Mouse (Mus musculus): ENCODE measurements around the gene Rhou. TPM values are rescaled to one million over a fixed set of nuclear protein-coding genes. Genes with fewer than 3 reads are reported as not detected.

Rhou gene
- polyA plus RNA-seq, 1 experiment from 2014 or later, result 10.1 TPM

GRCm38 (mm10) chr8:123643330-123644051, 10.2 kb upstream of the Rhou start:
- H3K27me3 ChIP-seq (ENCODE audit: control insufficient read depth, insufficient read depth, low read depth, low read length), result no peaks in the 10 kb centered on the region
- H3K9ac ChIP-seq (ENCODE audit: low read depth, low read length), result no peak overlapping the region
- 14% methylated on average over 25 of the region's 25 CpGs for WGBS
- no peaks in the 10 kb centered on the region for H3K36me3 ChIP-seq (ENCODE audit: control insufficient read depth, insufficient read depth, low read length)
- H3K4me2 ChIP-seq (ENCODE audit: low read length), result peak overlapping the region; percentile 47
- ATAC-seq, result 0 out of 2 replicates have a peak, but pooled peaks have one; percentile 51
- H3K27ac ChIP-seq (ENCODE audit: low read length), result no peak overlapping the region
- H3K4me3 ChIP-seq (ENCODE audit: low read depth, low read length), result no peak overlapping the region; the same call in 1 of the 2 replicates
- H3K9me3 ChIP-seq (replicated peaks; ENCODE audit: control insufficient read depth, low read length, poor library complexity, severe bottlenecking), result no peaks in the 10 kb centered on the region
- H3K4me1 ChIP-seq (ENCODE audit: control insufficient read depth, insufficient read depth, low read length), result no peaks in the 10 kb centered on the region

GRCm38 (mm10) chr8:123645229-123645628, 8.5 kb upstream of the Rhou start:
- Histone ChIP-seq H3K4me3 (ENCODE audit: low read depth, low read length) (no peak overlapping the region), H3K27ac (ENCODE audit: low read length) (no peak overlapping the region), H3K27me3 (ENCODE audit: control insufficient read depth, insufficient read depth, low read depth, low read length) (no peaks in the 10 kb centered on the region), H3K36me3 (ENCODE audit: control insufficient read depth, insufficient read depth, low read length) (no peaks in the 10 kb centered on the region), H3K9me3 (replicated peaks; ENCODE audit: control insufficient read depth, low read length, poor library complexity, severe bottlenecking) (no peaks in the 10 kb centered on the region), H3K4me2 (ENCODE audit: low read length) (no peak overlapping the region), H3K9ac (ENCODE audit: low read depth, low read length) (no peak overlapping the region), H3K4me1 (ENCODE audit: control insufficient read depth, insufficient read depth, low read length) (no peaks in the 10 kb centered on the region)
- ATAC-seq, result no peak
- 76% methylated on average over 9 of the region's 9 CpGs for WGBS

- Histone ChIP-seq H3K27ac (ENCODE audit: low read length) (no peak overlapping the region), H3K9me3 (replicated peaks; ENCODE audit: control insufficient read depth, low read length, poor library complexity, severe bottlenecking) (no peaks in the 10 kb centered on the region), H3K9ac (ENCODE audit: low read depth, low read length) (no peak overlapping the region), H3K4me3 (ENCODE audit: low read depth, low read length) (no peak overlapping the region), H3K4me1 (ENCODE audit: control insufficient read depth, insufficient read depth, low read length) (peaks cover 5% of the 10 kb centered on the region; the same call in 1 of the 2 replicates), H3K4me2 (ENCODE audit: low read length) (no peak overlapping the region), H3K27me3 (ENCODE audit: control insufficient read depth, insufficient read depth, low read depth, low read length) (no peaks in the 10 kb centered on the region), H3K36me3 (ENCODE audit: control insufficient read depth, insufficient read depth, low read length) (no peaks in the 10 kb centered on the region)
- no peak for ATAC-seq
- 82% methylated on average over 17 of the region's 17 CpGs for WGBS
These were observed 5.2 kb upstream of the Rhou start for GRCm38 (mm10) chr8:123648245-123649170.

DNA sequence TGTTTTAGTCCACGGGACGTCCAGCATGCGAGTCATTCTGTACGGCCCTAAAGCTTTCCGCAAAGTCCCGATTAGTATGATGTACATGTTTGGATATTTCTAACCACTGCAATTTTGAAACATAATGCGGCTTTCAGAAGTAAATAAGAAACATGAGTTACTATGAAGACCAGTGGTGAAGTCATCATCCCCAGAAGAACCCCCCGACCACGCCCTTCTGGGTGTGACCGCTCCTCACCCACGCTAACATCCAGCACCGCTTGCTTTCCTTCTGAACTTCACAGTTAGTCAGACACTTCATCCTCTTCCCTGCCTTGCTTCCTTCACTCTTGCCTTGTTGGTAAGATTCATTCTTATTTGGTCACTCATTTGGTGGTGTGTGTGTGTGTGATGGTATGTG, 4.2 kb upstream of the Rhou start:
- ATAC-seq, result no peak
- no peaks in the 10 kb centered on the region for H3K9me3 ChIP-seq (replicated peaks; ENCODE audit: control insufficient read depth, low read length, poor library complexity, severe bottlenecking)
- WGBS, result 91% methylated on average over 12 of the region's 12 CpGs

GRCm38 (mm10) chr8:123651390-123652098, 2.2 kb upstream of the Rhou start:
- Histone ChIP-seq H3K9me3 (replicated peaks; ENCODE audit: control insufficient read depth, low read length, poor library complexity, severe bottlenecking) (no peaks in the 10 kb centered on the region), H3K27me3 (ENCODE audit: control insufficient read depth, insufficient read depth, low read depth, low read length) (no peaks in the 10 kb centered on the region), H3K4me3 (ENCODE audit: low read depth, low read length) (no peak overlapping the region), H3K27ac (ENCODE audit: low read length) (no peak overlapping the region), H3K4me2 (ENCODE audit: low read length) (no peak overlapping the region), H3K9ac (ENCODE audit: low read depth, low read length) (no peak overlapping the region), H3K4me1 (ENCODE audit: control insufficient read depth, insufficient read depth, low read length) (peaks cover 19% of the 10 kb centered on the region), H3K36me3 (ENCODE audit: control insufficient read depth, insufficient read depth, low read length) (no peaks in the 10 kb centered on the region; the same call in 1 of the 2 replicates)
- 93% methylated on average over 5 of the region's 5 CpGs for WGBS
- ATAC-seq, result no peak

More for the DNA sequence above, 4.2 kb upstream of the Rhou start:
- Histone ChIP-seq H3K4me1 (ENCODE audit: control insufficient read depth, insufficient read depth, low read length) (peaks cover 5% of the 10 kb centered on the region; the same call in 1 of the 2 replicates), H3K27me3 (ENCODE audit: control insufficient read depth, insufficient read depth, low read depth, low read length) (no peaks in the 10 kb centered on the region), H3K9ac (ENCODE audit: low read depth, low read length) (no peak overlapping the region), H3K4me3 (ENCODE audit: low read depth, low read length) (no peak overlapping the region), H3K4me2 (ENCODE audit: low read length) (no peak overlapping the region), H3K27ac (ENCODE audit: low read length) (no peak overlapping the region), H3K36me3 (ENCODE audit: control insufficient read depth, insufficient read depth, low read length) (no peaks in the 10 kb centered on the region)

GRCm38 (mm10) chr8:123652641-123653040, 1.1 kb upstream of the Rhou start:
- Histone ChIP-seq H3K9me3 (replicated peaks; ENCODE audit: control insufficient read depth, low read length, poor library complexity, severe bottlenecking) (no peaks in the 10 kb centered on the region), H3K4me1 (ENCODE audit: control insufficient read depth, insufficient read depth, low read length) (peaks cover 19% of the 10 kb centered on the region), H3K4me3 (ENCODE audit: low read depth, low read length) (no peak overlapping the region), H3K36me3 (ENCODE audit: control insufficient read depth, insufficient read depth, low read length) (peaks cover 4% of the 10 kb centered on the region; the same call in 1 of the 2 replicates), H3K9ac (ENCODE audit: low read depth, low read length) (no peak overlapping the region), H3K4me2 (ENCODE audit: low read length) (no peak overlapping the region), H3K27me3 (ENCODE audit: control insufficient read depth, insufficient read depth, low read depth, low read length) (no peaks in the 10 kb centered on the region), H3K27ac (ENCODE audit: low read length) (peak overlapping the region; percentile 94; the same call in 1 of the 2 replicates)
- no peak for ATAC-seq
- 68% methylated on average over 4 of the region's 4 CpGs for WGBS

DNA sequence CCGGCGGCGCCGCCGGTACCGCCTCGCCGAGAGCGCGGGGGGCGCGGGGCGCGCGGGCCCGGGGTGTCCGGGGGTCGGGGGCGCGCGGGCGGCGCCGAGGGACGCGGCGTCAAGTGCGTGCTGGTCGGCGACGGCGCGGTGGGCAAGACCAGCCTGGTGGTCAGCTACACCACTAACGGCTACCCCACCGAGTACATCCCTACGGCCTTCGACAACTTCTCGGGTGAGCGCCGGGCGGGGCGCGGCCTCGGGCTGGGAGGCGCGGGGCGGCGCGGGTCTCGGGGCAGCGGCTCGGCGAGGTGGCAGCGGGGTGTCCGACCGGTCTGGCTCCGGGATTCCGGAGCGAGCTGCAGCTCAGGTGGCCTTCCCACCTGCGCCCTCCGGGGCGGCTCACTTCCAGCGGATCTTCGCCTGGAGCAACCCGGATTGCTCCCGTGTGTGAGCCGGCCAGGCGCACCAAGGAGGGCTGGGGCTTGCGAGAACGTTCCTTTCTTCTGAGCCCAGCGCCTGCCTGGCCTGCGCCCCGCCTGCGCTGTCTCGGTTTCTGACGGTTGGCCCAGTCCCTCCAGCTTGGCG, 353 bp downstream of the Rhou start:
- Histone ChIP-seq H3K27me3 (ENCODE audit: control insufficient read depth, insufficient read depth, low read depth, low read length) (no peaks in the 10 kb centered on the region), H3K9ac (ENCODE audit: low read depth, low read length) (peak overlapping the region; percentile 95), H3K36me3 (ENCODE audit: control insufficient read depth, insufficient read depth, low read length) (peaks cover 9% of the 10 kb centered on the region), H3K4me3 (ENCODE audit: low read depth, low read length) (peak overlapping the region; percentile 85), H3K4me2 (ENCODE audit: low read length) (peak overlapping the region; percentile 83), H3K9me3 (replicated peaks; ENCODE audit: control insufficient read depth, low read length, poor library complexity, severe bottlenecking) (no peaks in the 10 kb centered on the region), H3K27ac (ENCODE audit: low read length) (peak overlapping the region; percentile 94), H3K4me1 (ENCODE audit: control insufficient read depth, insufficient read depth, low read length) (peaks cover 19% of the 10 kb centered on the region)
- under 1% methylated on average over 62 of the region's 77 CpGs for WGBS
- ATAC-seq, result peak; percentile 81

DNA sequence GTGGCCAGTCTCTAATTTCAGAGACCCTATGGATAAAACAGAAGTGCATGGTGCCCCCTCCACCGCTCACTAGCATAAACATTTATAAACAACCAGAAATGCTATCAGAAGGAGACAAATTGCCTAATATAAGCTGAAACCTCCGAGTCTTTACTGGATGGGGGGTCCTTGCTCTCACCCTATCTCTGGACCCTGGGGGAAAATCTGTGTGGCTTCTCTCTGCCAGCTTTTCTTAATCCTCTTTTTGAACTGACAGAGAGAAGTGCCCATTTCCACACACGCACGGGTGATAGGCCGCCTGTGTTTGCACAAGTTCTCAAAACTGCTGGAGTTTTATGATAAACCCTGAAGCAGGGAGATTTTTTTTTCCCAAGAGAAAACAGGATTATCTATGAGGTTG, 1.0 kb downstream of the Rhou start:
- Histone ChIP-seq H3K9ac (ENCODE audit: low read depth, low read length) (peak overlapping the region; percentile 95), H3K36me3 (ENCODE audit: control insufficient read depth, insufficient read depth, low read length) (peaks cover 9% of the 10 kb centered on the region), H3K4me1 (ENCODE audit: control insufficient read depth, insufficient read depth, low read length) (peaks cover 19% of the 10 kb centered on the region), H3K27me3 (ENCODE audit: control insufficient read depth, insufficient read depth, low read depth, low read length) (no peaks in the 10 kb centered on the region), H3K4me3 (ENCODE audit: low read depth, low read length) (peak overlapping the region; percentile 85), H3K9me3 (replicated peaks; ENCODE audit: control insufficient read depth, low read length, poor library complexity, severe bottlenecking) (no peaks in the 10 kb centered on the region), H3K27ac (ENCODE audit: low read length) (no peak overlapping the region), H3K4me2 (ENCODE audit: low read length) (peak overlapping the region; percentile 83)
- 11% methylated on average over 5 of the region's 5 CpGs for WGBS
- ATAC-seq, result no peak
